Mouse (Mus musculus) olfactory bulb, adult 2 months (tissue): ENCODE measurements around the gene Fance.

Experiments used
- CTCF ChIP-seq: fragments of 200-500 bp; IDR thresholded peaks from 2 replicates; pipeline ENCODE4 v1.5.1; 2012; ENCODE audit warnings: low read depth, mild to moderate bottlenecking, low read length, moderate library complexity; ENCODE audit not compliant: insufficient read depth
- POLR2A ChIP-seq: fragments of 200-500 bp; IDR thresholded peaks from 2 replicates; pipeline ENCODE4 v1.6.1; 2012; ENCODE audit warnings: mild to moderate bottlenecking, low read depth, low read length, moderate library complexity; ENCODE audit not compliant: insufficient read depth

DNA sequence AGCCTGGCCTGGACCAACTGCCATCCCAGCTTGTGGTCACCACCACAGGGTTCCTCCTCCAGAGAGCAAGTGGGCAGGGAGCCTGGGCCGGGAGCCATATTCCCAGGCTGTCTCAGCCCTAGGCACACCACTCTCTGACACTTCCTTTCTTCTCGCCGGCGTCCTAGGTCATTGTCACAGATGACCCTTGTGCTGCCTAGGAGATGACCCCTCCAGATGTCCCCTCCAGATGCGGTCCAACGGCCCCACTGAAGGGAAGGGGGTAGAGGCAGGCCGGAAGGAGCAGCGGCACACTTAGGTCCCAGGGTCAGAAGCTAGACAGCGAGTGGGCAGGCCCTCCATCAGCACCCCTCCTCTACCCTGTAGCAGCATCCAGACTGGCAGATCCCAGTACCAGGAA, 13.0 kb upstream of the Fance start:
- TF ChIP-seq POLR2A (no peak), CTCF (no peak)
